Mouse (Mus musculus) lung, embryonic 14.5 days (tissue): ENCODE measurements at regions not wholly inside any gene's neighbourhood (a gene's known extent, or its start where the extent isn't known, plus 50 kb on each side); places are given as distances from the start of the nearest gene placed in this dataset.

Experiments
- ATAC-seq: fragments of 200-750 bp; cut with Nextera tagmentation; 2 replicates; pipeline ENCODE4 v1.8.0; 2017; ENCODE audit warnings: mild to moderate bottlenecking, moderate TSS enrichment, moderate library complexity; ENCODE audit not compliant: insufficient read depth
- DNase-seq: peaks from one replicate; pipeline ENCODE4 v3.0.0-alpha.2; 2015
- H3K27ac ChIP-seq: fragments of 300-500 bp; sonication (generic); 2 replicates; pipeline ENCODE4 v1.5.1; 2014; ENCODE audit warnings: low read depth, mild to moderate bottlenecking, moderate library complexity
- H3K27me3 ChIP-seq: fragments of 300-500 bp; sonication (generic); 2 replicates; pipeline ENCODE4 v1.6.1; 2014; ENCODE audit warnings: low read length, control low read depth; ENCODE audit not compliant: insufficient read depth
- H3K36me3 ChIP-seq: fragments of 300-500 bp; sonication (generic); 2 replicates; pipeline ENCODE4 v1.6.1; 2014; ENCODE audit warnings: control low read depth; ENCODE audit not compliant: insufficient read depth
- H3K4me1 ChIP-seq: fragments of 300-500 bp; sonication (generic); 2 replicates; pipeline ENCODE4 v1.6.1; 2014; ENCODE audit warnings: antibody characterized with exemption, control low read depth; ENCODE audit not compliant: insufficient read depth
- H3K4me2 ChIP-seq: fragments of 300-500 bp; sonication (generic); 2 replicates; pipeline ENCODE4 v1.6.1; 2014; ENCODE audit warnings: mild to moderate bottlenecking
- H3K4me3 ChIP-seq: fragments of 300-500 bp; sonication (generic); 2 replicates; pipeline ENCODE4 v1.5.1; 2014; ENCODE audit warnings: low read depth, low read length
- H3K9ac ChIP-seq: fragments of 300-500 bp; sonication (generic); 2 replicates; pipeline ENCODE4 v1.6.1; 2014
- H3K9me3 ChIP-seq: fragments of 300-500 bp; sonication (generic); 2 replicates; pipeline ENCODE4 v1.6.1; 2016; ENCODE audit warnings: low read depth, low read length, control low read depth
- CTCF ChIP-seq: IDR thresholded peaks from 2 replicates; pipeline ENCODE4 v1.5.1; 2016; ENCODE audit warnings: antibody characterized with exemption, low read depth
- WGBS: fragments of 180-500 bp; shearing (Covaris S2); extraction: QIAGEN DNeasy Blood & Tissue Kit; methylation state at CpG from one replicate; pipeline ENCODE4 v1.1.7; 2014; 5-methylcytosine and 5-hydroxymethylcytosine counted together

DNA sequence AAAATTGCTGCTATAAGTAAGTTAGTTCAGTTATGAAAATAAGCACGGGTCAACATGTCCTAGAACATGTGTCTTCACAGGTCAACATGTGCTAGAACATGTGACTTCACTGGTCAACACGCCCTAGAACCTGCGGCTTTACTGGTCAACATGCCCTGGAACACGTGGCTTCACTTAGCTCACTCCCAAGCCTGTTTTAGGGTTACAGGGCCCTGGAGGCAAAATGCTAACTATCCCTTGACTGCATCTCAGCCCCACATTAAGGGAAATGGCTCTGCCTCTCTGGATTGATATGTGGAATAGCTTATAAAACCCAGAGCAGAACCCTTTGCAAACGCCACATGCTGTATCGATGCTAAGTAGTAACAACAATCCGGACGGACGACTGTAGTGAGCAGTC is 67.8 kb downstream of the Nkx6-1 start:
- Histone ChIP-seq H3K4me2 (no peak overlapping the region), H3K36me3 (no peaks in the 10 kb centered on the region), H3K9me3 (no peaks in the 10 kb centered on the region), H3K4me3 (no peak overlapping the region), H3K27me3 (no peaks in the 10 kb centered on the region), H3K4me1 (no peaks in the 10 kb centered on the region), H3K9ac (no peak overlapping the region), H3K27ac (no peak overlapping the region)
- TF ChIP-seq CTCF = no peak
- ATAC-seq (no peak), DNase-seq (no peak)
- 85% methylated on average over 9 of the region's 9 CpGs for WGBS

DNA sequence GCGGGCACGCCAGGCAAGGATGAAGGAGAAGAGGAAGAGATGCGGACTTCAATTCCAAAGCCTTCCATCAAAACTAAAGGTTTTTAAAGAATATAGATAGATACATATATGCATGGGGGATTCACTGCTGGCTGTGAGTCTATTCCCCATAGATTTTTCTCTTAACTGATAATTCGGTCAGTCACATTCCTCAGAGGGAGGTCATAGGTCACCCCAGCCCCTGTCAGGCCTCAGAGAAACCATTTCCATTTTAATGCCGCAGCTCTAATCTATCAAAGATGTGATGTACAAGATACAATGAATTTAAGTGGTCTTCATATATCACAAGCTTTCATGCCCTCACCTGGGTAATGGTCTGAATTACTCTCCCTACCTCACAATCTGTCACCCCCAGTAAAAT is 73.6 kb downstream of the Nkx6-1 start:
- WGBS = 72% methylated on average over 5 of the region's 5 CpGs

DNA sequence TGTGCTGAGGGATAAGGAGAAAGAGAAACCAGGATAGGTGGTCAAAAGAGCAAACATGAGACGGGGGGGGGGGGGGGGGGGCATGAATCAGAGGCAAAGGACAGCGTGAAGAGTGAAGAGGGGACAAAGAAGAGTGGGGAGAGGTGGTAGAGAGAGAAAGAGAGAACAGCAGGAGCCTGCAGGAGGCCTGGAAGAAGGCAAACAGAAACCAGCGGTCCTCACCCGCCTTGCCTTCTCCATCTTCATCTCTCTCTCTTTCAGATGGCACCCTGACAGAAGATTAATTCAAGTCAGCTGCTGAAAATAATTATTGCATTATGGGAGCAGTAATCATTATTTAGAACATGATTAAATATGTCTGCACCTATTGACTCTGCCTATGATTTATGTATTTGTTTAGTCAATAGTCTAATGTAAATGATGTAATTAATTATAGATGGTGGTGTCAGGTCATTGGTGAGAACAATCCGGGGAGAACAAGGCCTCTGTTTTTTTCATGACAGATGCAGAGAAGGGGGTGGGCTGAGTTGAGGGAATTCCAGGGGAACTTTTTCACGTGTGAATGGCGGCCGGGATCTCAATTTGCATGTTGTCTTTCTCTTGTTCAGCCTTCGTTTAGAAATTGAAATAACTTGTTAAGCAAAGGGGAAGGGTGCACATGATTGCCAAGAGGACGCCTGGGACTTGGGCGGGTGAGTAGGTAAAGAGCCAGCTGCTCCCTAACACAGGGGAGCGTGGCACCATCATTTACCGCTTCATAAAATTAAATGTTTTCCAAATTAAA is 74.3 kb downstream of the Nkx6-1 start:
- H3K27ac ChIP-seq = no peak overlapping the region
- no peaks in the 10 kb centered on the region for H3K9me3 ChIP-seq
- H3K36me3 ChIP-seq = no peaks in the 10 kb centered on the region
- H3K4me3 ChIP-seq = no peak overlapping the region
- ATAC-seq = no peak
- DNase-seq = no peak
- H3K27me3 ChIP-seq = no peaks in the 10 kb centered on the region
- no peak for TF ChIP-seq CTCF
- H3K4me2 ChIP-seq = no peak overlapping the region
- no peaks in the 10 kb centered on the region for H3K4me1 ChIP-seq
- 54% methylated on average over 12 of the region's 13 CpGs for WGBS
- no peak overlapping the region for H3K9ac ChIP-seq

More for the DNA sequence above, 73.6 kb downstream of the Nkx6-1 start:
- Histone ChIP-seq H3K36me3 (no peaks in the 10 kb centered on the region), H3K27me3 (no peaks in the 10 kb centered on the region), H3K9me3 (no peaks in the 10 kb centered on the region), H3K9ac (no peak overlapping the region), H3K4me2 (no peak overlapping the region), H3K4me1 (no peaks in the 10 kb centered on the region), H3K27ac (no peak overlapping the region), H3K4me3 (no peak overlapping the region)
- no peak for TF ChIP-seq CTCF
- ATAC-seq (no peak), DNase-seq (no peak)

DNA sequence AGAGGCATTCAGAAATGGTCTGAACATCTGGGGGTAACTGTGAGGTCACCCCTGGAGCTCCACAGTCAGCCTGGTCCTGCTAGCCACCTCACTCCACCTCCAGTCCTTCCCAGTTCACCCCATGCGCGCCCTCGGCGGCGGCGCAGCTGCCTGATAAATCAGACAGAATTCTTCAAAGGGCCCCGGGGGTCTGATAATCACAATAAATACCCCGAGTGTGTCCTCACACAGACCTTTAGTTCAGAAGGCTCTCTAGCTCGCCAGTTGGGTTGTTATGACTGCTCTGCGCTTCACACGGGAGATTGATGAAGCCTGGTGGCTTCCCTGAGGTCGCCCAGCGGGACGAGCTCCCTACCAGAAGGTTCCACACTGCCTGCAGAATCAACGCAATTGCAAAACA is 91.8 kb downstream of the Nkx6-1 start:
- WGBS = 33% methylated on average over 15 of the region's 15 CpGs
- no peak for TF ChIP-seq CTCF
- Histone ChIP-seq H3K27ac (no peak overlapping the region), H3K4me1 (no peaks in the 10 kb centered on the region), H3K4me2 (no peak overlapping the region), H3K9ac (no peak overlapping the region), H3K36me3 (no peaks in the 10 kb centered on the region), H3K27me3 (peaks cover 27% of the 10 kb centered on the region), H3K4me3 (no peak overlapping the region), H3K9me3 (no peaks in the 10 kb centered on the region)
- DNase-seq (no peak), ATAC-seq (no peak)

DNA sequence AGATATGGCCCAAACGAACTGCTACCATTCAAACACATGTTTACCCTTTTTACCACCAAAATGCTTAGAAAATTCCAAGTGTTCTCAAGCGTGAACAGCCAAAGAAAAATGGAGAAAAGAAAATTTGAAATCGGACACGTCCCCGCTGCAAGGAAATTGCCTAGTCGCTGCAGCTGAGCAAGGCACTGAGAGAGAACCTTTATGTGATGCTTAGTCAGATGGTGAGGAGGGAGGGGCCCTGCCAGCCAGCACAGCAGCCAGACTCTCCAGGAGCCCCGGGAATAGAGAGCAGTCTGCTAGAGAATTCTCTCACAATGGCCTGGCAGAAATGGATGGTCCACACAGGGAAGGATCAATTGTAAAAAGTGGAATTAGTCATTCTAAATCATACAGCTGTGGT is 99.0 kb downstream of the Nkx6-1 start:
- H3K36me3 ChIP-seq = no peaks in the 10 kb centered on the region
- H3K4me2 ChIP-seq = no peak overlapping the region
- H3K9ac ChIP-seq = no peak overlapping the region
- no peaks in the 10 kb centered on the region for H3K4me1 ChIP-seq
- H3K27me3 ChIP-seq = peaks cover 5% of the 10 kb centered on the region; the same call in 1 of the 2 replicates
- DNase-seq = no peak
- WGBS = 41% methylated on average over 7 of the region's 7 CpGs
- no peak for ATAC-seq
- H3K27ac ChIP-seq = no peak overlapping the region
- TF ChIP-seq CTCF = no peak
- no peak overlapping the region for H3K4me3 ChIP-seq
- no peaks in the 10 kb centered on the region for H3K9me3 ChIP-seq

DNA sequence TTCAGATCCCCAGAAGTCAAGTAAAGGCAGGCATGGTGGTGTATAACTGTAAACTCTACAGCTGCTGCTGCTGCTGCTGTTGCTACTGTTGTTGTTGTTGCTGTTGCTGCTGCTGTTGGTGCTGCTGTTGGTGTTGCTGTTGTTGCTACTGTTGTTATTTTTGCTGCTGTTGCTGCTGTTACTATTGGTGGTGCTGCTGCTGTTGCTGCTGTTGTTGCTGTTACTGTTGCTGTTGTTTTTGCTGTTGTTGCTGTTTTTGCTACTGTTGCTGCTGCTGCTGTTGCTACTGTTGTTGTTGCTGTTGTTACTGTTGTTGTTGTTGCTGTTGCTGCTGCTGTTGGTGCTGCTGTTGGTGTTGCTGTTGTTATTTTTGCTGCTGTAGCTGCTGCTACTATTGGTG is 104.4 kb downstream of the Nkx6-1 start:
- Histone ChIP-seq H3K4me3 (no peak overlapping the region), H3K27ac (no peak overlapping the region), H3K36me3 (no peaks in the 10 kb centered on the region), H3K4me1 (no peaks in the 10 kb centered on the region), H3K27me3 (no peaks in the 10 kb centered on the region), H3K9me3 (no peaks in the 10 kb centered on the region), H3K9ac (no peak overlapping the region), H3K4me2 (no peak overlapping the region)
- no peak for DNase-seq
- no peak for TF ChIP-seq CTCF
- ATAC-seq = no peak

DNA sequence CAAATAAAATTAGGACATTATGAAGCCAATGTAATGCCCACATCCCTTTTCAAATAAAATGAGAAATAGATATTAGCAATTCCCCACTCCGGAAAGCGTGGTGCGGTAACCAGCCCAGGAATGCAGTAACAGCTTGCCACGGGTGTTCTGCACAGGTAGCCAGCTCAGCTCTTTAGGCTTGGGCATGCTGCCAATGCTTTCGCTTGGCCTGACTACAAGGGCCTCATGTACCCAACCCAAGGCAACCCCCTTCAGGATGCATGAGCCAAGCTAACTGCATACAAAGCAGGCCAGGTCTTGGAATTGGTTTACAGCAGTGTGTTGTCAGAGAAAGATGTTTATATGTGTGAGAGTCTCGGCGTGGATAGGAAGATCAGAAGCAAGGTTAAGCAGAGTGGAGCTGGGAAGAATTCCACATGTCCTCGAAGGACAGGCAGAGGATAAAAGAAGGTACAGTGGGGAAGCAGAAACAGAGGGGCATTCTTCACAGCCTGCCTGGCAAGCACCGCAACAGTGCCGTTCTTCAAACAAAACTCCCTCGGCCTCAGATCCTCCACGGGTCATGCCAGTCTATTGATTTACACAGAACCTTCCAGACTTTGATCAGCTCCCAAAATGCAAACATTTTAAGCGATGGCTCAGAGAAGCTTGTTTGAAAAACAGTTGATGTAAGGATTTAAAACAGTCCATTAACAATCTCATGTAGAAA is 106.4 kb downstream of the Nkx6-1 start:
- H3K27ac ChIP-seq = peak overlapping the region; percentile 34; the same call in 1 of the 2 replicates
- peak; percentile 77 for DNase-seq
- ATAC-seq = peak; percentile 81

More for the DNA sequence above, 106.4 kb downstream of the Nkx6-1 start:
- H3K4me1 ChIP-seq = no peaks in the 10 kb centered on the region
- no peak overlapping the region for H3K9ac ChIP-seq
- no peaks in the 10 kb centered on the region for H3K9me3 ChIP-seq
- WGBS = 34% methylated on average over 13 of the region's 13 CpGs
- no peaks in the 10 kb centered on the region for H3K27me3 ChIP-seq
- no peak overlapping the region for H3K4me3 ChIP-seq
- no peak overlapping the region for H3K4me2 ChIP-seq
- no peaks in the 10 kb centered on the region for H3K36me3 ChIP-seq
- TF ChIP-seq CTCF = no peak
